ENCODE assay signal across 27 mouse cellular contexts in genomic region chr4:40236829-40237228, GRCm38 (mm10). TPM values are rescaled to one million over a fixed set of nuclear protein-coding genes. Genes with fewer than 3 reads are reported as not detected.
DNase-seq lines count a peak whose midpoint lies in the region; ATAC-seq and TF ChIP-seq lines count a peak whose summit lies in the region.
"Had no signal": no experiment of that assay in that cellular context is flagged by ENCODE, and none has a peak within 500 bp of the region (broad histone marks: within the 10 kb centered on the region; RNA-seq: fewer than 3 reads in every experiment).

No protein-coding gene starts in this region.

- no peaks in the 10 kb centered on the region; the same call in 1 of the 2 replicates for H3K36me3 ChIP-seq in lung, postnatal 0 days (ENCODE audit: insufficient read depth, low read length)
- peaks cover 4% of the 10 kb centered on the region; the same call in 1 of the 2 replicates for H3K36me3 ChIP-seq in splenic B cell, adult 2 months (ENCODE audit: control insufficient read depth, insufficient read depth, low read length, poor library complexity, severe bottlenecking)
- H3K36me3 ChIP-seq in liver, embryonic 11.5 days (ENCODE audit: control insufficient read depth, insufficient read depth, low read length), result no peaks in the 10 kb centered on the region
- H3K36me3 ChIP-seq in forebrain, embryonic 16.5 days (ENCODE audit: control insufficient read depth, insufficient read depth), result no peaks in the 10 kb centered on the region
- H3K36me3 ChIP-seq: embryonic facial prominence, embryonic 13.5 days; forebrain, embryonic 12.5 days; heart, embryonic 15.5 days; hindbrain, embryonic 13.5 days; midbrain, embryonic 15.5 days had no signal

- no peak overlapping the region for H3K4me3 ChIP-seq in lung, postnatal 0 days (ENCODE audit: low read depth, low read length)
- H3K4me3 ChIP-seq in liver, embryonic 11.5 days (ENCODE audit: low read depth, low read length), result no peak overlapping the region
- no peak overlapping the region for H3K4me3 ChIP-seq in forebrain, embryonic 16.5 days (replicated peaks; ENCODE audit: low read length)
- H3K4me3 ChIP-seq: embryonic facial prominence, embryonic 13.5 days; erythroblast, embryonic 14.5 days; forebrain, embryonic 12.5 days; gastrocnemius, adult 2 months; heart, embryonic 15.5 days; hindbrain, embryonic 13.5 days; midbrain, embryonic 15.5 days; myocyte had no signal

- H3K4me1 ChIP-seq in lung, postnatal 0 days (ENCODE audit: insufficient read depth, low read depth, low read length), result no peaks in the 10 kb centered on the region
- H3K4me1 ChIP-seq in liver, embryonic 11.5 days (replicated peaks; ENCODE audit: control insufficient read depth, insufficient read depth, low read length), result peaks cover 7% of the 10 kb centered on the region
- H3K4me1 ChIP-seq in forebrain, embryonic 16.5 days (replicated peaks; ENCODE audit: control insufficient read depth, insufficient read depth, low read length), result peaks cover 14% of the 10 kb centered on the region

- H3K9ac ChIP-seq in lung, postnatal 0 days (replicated peaks; ENCODE audit: low read depth), result no peak overlapping the region
- no peak overlapping the region for H3K9ac ChIP-seq in liver, embryonic 11.5 days (ENCODE audit: low read depth, low read length)
- H3K9ac ChIP-seq in forebrain, embryonic 16.5 days (replicated peaks; ENCODE audit: low read depth, low read length), result no peak overlapping the region
- H3K9ac ChIP-seq: embryonic facial prominence, embryonic 13.5 days; forebrain, embryonic 12.5 days; heart, embryonic 15.5 days; hindbrain, embryonic 13.5 days; liver, embryonic 14.5 days; lung, embryonic 14.5 days; midbrain, embryonic 15.5 days had no signal

- H3K4me2 ChIP-seq in lung, postnatal 0 days (replicated peaks; ENCODE audit: low read depth, low read length), result no peak overlapping the region
- H3K4me2 ChIP-seq in liver, embryonic 11.5 days, result no peak overlapping the region
- H3K4me2 ChIP-seq in forebrain, embryonic 16.5 days (ENCODE audit: low read length), result no peak overlapping the region
- H3K4me2 ChIP-seq: embryonic facial prominence, embryonic 13.5 days; forebrain, embryonic 12.5 days; heart, embryonic 15.5 days; hindbrain, embryonic 13.5 days; lung, embryonic 14.5 days; midbrain, embryonic 15.5 days had no signal

- H3K27me3 ChIP-seq in lung, postnatal 0 days (replicated peaks; ENCODE audit: insufficient read depth, low read length), result no peaks in the 10 kb centered on the region
- H3K27me3 ChIP-seq in splenic B cell, adult 2 months (ENCODE audit: control insufficient read depth, insufficient read depth, low read length, poor library complexity, severe bottlenecking), result no peaks in the 10 kb centered on the region
- no peaks in the 10 kb centered on the region for H3K27me3 ChIP-seq in liver, embryonic 11.5 days (replicated peaks; ENCODE audit: control insufficient read depth, insufficient read depth, low read length)
- no peaks in the 10 kb centered on the region for H3K27me3 ChIP-seq in forebrain, embryonic 16.5 days (replicated peaks; ENCODE audit: control insufficient read depth, insufficient read depth, low read length)
- H3K27me3 ChIP-seq: embryonic facial prominence, embryonic 13.5 days; forebrain, embryonic 12.5 days; heart, embryonic 15.5 days; hindbrain, embryonic 13.5 days had no signal

- 73% methylated on average over 4 of the region's 4 CpGs for WGBS in lung, postnatal 0 days
- 80% methylated on average over 4 of the region's 4 CpGs for WGBS in liver, embryonic 11.5 days
- WGBS in forebrain, embryonic 16.5 days, result 89% methylated on average over 4 of the region's 4 CpGs

- ATAC-seq in lung, postnatal 0 days, result no peak
- ATAC-seq in liver, embryonic 11.5 days (replicated peaks; ENCODE audit: low FRiP score), result no peak
- ATAC-seq in forebrain, embryonic 16.5 days, result no peak
- ATAC-seq: inflammation-experienced regulatory T-cells, adult 6 months; midbrain, embryonic 15.5 days had no signal

- no peaks in the 10 kb centered on the region for H3K9me3 ChIP-seq in lung, postnatal 0 days (ENCODE audit: low read length)
- H3K9me3 ChIP-seq in liver, embryonic 11.5 days (ENCODE audit: control insufficient read depth, low read length), result no peaks in the 10 kb centered on the region
- no peaks in the 10 kb centered on the region for H3K9me3 ChIP-seq in forebrain, embryonic 16.5 days (ENCODE audit: control insufficient read depth, low read length)
- H3K9me3 ChIP-seq: embryonic facial prominence, embryonic 13.5 days; forebrain, embryonic 12.5 days; heart, embryonic 15.5 days; hindbrain, embryonic 13.5 days; midbrain, embryonic 15.5 days had no signal

- no peak overlapping the region for H3K27ac ChIP-seq in lung, postnatal 0 days (ENCODE audit: low read length)
- H3K27ac ChIP-seq in liver, embryonic 11.5 days (ENCODE audit: low read depth, low read length), result no peak overlapping the region
- no peak overlapping the region for H3K27ac ChIP-seq in forebrain, embryonic 16.5 days (ENCODE audit: low read length)
- H3K27ac ChIP-seq: embryonic facial prominence, embryonic 13.5 days; forebrain, embryonic 12.5 days; gastrocnemius, adult 2 months; heart, embryonic 15.5 days; hindbrain, embryonic 13.5 days; liver, embryonic 14.5 days; midbrain, embryonic 15.5 days had no signal

- TF ChIP-seq CTCF in lung, postnatal 0 days (IDR thresholded peaks at IDR 0.05), result no peak

- TF ChIP-seq EP300 in lung, postnatal 0 days (IDR thresholded peaks at IDR 0.05), result no peak

- DNase-seq in lung, postnatal 0 days (ENCODE audit: low spot score), result peak; percentile 12
- DNase-seq in lung, postnatal 10 days, result no peak
- DNase-seq in A20 (ENCODE audit: low read depth, low spot score) (peak; percentile 46), R1 (ENCODE audit: low read depth, low spot score) (peak; percentile 31)
- DNase-seq in splenic B cell, adult 2 months (ENCODE audit: low read depth, low spot score), result peak; percentile 45
- DNase-seq in liver, embryonic 11.5 days (ENCODE audit: low spot score), result no peak
- no peak for DNase-seq in cerebellum, postnatal 4 days (ENCODE audit: low spot score in 2 of 2)
- DNase-seq: cerebellum, adult 11-12 months; cerebellum, postnatal 10 days; gastrocnemius, adult 2 months; heart, postnatal 36 days; kidney, adult 18-20 months; kidney, postnatal 4 days; layer of hippocampus, adult 9-11 months; lung, embryonic 14.5 days; lung, postnatal 4 days; right cerebral cortex, postnatal 14 days had no signal

RNA-seq across cellular contexts. Expression of gene Ddx58, which starts 2.8 kb away (rescaled TPM):
- 15.3 and 18.1 TPM in 2 replicates for polyA plus RNA-seq in lung, postnatal 0 days (2015; fragmentation: Nextera tagmentation; extraction: Ambion mirVana)
- polyA plus RNA-seq in liver, embryonic 11.5 days (2014; fragmentation: Nextera tagmentation; extraction: Ambion mirVana), result 2.5 and 2.9 TPM in 2 replicates
- 2.5 and 4.5 TPM in 2 replicates for polyA plus RNA-seq in forebrain, embryonic 16.5 days (2015; fragmentation: Nextera tagmentation; extraction: Ambion mirVana)

RNA-seq across cellular contexts. Expression of gene Smim27, which starts 32.5 kb away (rescaled TPM):
- polyA plus RNA-seq in lung, postnatal 0 days (2015; fragmentation: Nextera tagmentation; extraction: Ambion mirVana), result 45.6 and 57.1 TPM in 2 replicates
- 21.1 and 25.0 TPM in 2 replicates for polyA plus RNA-seq in liver, embryonic 11.5 days (2014; fragmentation: Nextera tagmentation; extraction: Ambion mirVana)
- polyA plus RNA-seq in forebrain, embryonic 16.5 days (2015; fragmentation: Nextera tagmentation; extraction: Ambion mirVana), result 16.7 and 18.3 TPM in 2 replicates

RNA-seq across cellular contexts. Expression of gene Topors, which starts 32.8 kb away (rescaled TPM):
- polyA plus RNA-seq in lung, postnatal 0 days (2015; fragmentation: Nextera tagmentation; extraction: Ambion mirVana), result 25.4 and 27.9 TPM in 2 replicates
- polyA plus RNA-seq in liver, embryonic 11.5 days (2014; fragmentation: Nextera tagmentation; extraction: Ambion mirVana), result 38.4 and 38.5 TPM in 2 replicates
- 38.1 and 43.6 TPM in 2 replicates for polyA plus RNA-seq in forebrain, embryonic 16.5 days (2015; fragmentation: Nextera tagmentation; extraction: Ambion mirVana)

RNA-seq across cellular contexts. Expression of gene Ndufb6, which starts 42.4 kb away (rescaled TPM):
- polyA plus RNA-seq in lung, postnatal 0 days (2015; fragmentation: Nextera tagmentation; extraction: Ambion mirVana), result 207 and 222 TPM in 2 replicates
- polyA plus RNA-seq in liver, embryonic 11.5 days (2014; fragmentation: Nextera tagmentation; extraction: Ambion mirVana), result 292 and 305 TPM in 2 replicates
- 270 and 276 TPM in 2 replicates for polyA plus RNA-seq in forebrain, embryonic 16.5 days (2015; fragmentation: Nextera tagmentation; extraction: Ambion mirVana)

Comparison
In these comparisons a context has a peak if more than half of its experiments do, and no peak if none do; other contexts are left out.
1. DNase-seq: peak in lung, postnatal 0 days (single experiment), A20 (single experiment), R1 (single experiment) and splenic B cell, adult 2 months (single experiment); none in lung, postnatal 10 days (single experiment), liver, embryonic 11.5 days (single experiment) and cerebellum, postnatal 4 days (0 of 2).